Mouse (Mus musculus) megakaryocyte progenitor cell, adult 5-6 weeks (primary cell): Measurements from ENCODE around the gene Ccdc125. TPM values are rescaled to one million over a fixed set of nuclear protein-coding genes. Genes with fewer than 3 reads are reported as not detected.
A peak's percentile ranks its signal among the peaks of the same experiment; 100 is the strongest.

Experiments
- ATAC-seq: replicated peaks from 2 replicates; pipeline ENCODE4 v1.8.0; 2016; ENCODE audit warnings: mild to moderate bottlenecking, moderate TSS enrichment, inconsistent platforms; ENCODE audit not compliant: poor library complexity
- total RNA-seq, 2 experiments: library from RNA; stranded (forward) in 1 of 2; stranded (reverse) in 1 of 2; fragments of 157-497, 149-512 nt in 1 of 2; fragments of 200-1000 nt in 1 of 2; gene quantifications; 2 replicates each; pipeline versions ENCODE4 v1.2.3 to v1.2.4; 2015 to 2017

Ccdc125 gene
- total RNA-seq (2015) (24.0 and 28.2 TPM in 2 replicates), total RNA-seq (2017) (48.0 and 48.1 TPM in 2 replicates)

DNA sequence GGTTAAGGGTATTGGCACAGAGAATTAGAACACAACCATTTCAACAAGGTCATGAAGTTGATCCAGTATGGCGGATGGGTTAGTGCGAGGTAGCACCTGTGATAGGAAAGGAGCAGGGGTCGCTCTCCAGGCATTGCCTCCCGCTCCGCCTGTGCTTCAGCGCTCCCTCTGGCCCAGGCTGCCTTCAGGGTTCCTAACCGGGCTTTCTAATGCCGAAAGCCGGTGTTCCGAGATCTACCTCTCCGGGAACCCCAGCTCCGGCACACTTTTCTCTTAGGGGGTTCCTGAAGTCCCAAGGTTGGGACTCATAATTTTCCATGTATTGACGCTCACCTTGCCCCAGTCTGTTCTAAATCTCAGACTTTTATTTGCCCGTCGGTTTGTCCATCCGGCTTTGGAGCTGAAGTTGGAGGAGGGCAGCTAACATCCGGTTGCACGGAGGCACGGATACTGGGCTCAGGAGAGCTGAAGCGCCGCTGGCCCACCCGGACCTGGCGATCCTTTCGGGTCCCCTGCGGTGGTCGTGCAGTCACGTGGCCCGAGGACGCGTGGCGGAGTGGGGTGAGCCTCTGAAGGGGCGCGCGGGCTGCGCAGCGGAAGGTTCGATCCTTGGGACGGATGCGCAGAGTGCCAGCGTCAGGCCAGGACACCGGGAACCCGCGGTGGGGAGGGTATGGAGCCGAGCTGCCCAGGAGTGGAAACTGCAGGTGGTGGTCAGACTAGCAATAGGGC, at the start of gene Ccdc125:
Gene Ccdc125, plus strand, starts transcription at position 427 of the 732 bp plus-strand sequence.
- peak; percentile 64 for ATAC-seq

- ATAC-seq, result no peak
Observed at GRCm38 (mm10) chr13:100622241-100622640, 47.3 kb upstream of the Ccdc125 start.

- peak; percentile 80 for ATAC-seq
Observed at GRCm38 (mm10) chr13:100634106-100634691, 35.3 kb upstream of the Ccdc125 start.

GRCm38 (mm10) chr13:100642471-100643209, 26.9 kb upstream of the Ccdc125 start:
- ATAC-seq, result peak; percentile 71

DNA sequence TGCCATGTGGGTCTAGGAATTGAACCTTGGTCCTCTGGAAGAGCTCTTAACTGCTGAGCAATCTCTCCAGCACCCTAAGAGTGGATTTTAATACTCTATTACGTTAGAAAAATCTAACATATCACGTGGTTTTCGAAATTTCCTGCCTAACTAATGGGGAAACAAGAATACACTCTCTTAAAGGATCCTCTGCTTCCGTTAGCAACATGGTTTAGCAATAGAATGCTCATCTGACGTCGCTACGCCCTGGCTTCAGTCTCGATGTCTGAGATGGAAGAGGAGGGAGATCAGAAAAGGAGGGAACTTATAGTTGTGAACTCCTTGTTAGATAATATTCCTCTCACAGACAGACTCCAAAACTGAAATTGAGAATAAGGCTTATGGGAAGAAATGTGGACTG, 21.3 kb upstream of the Ccdc125 start:
- peak; percentile 15; the same call in 1 of the 2 replicates for ATAC-seq

DNA sequence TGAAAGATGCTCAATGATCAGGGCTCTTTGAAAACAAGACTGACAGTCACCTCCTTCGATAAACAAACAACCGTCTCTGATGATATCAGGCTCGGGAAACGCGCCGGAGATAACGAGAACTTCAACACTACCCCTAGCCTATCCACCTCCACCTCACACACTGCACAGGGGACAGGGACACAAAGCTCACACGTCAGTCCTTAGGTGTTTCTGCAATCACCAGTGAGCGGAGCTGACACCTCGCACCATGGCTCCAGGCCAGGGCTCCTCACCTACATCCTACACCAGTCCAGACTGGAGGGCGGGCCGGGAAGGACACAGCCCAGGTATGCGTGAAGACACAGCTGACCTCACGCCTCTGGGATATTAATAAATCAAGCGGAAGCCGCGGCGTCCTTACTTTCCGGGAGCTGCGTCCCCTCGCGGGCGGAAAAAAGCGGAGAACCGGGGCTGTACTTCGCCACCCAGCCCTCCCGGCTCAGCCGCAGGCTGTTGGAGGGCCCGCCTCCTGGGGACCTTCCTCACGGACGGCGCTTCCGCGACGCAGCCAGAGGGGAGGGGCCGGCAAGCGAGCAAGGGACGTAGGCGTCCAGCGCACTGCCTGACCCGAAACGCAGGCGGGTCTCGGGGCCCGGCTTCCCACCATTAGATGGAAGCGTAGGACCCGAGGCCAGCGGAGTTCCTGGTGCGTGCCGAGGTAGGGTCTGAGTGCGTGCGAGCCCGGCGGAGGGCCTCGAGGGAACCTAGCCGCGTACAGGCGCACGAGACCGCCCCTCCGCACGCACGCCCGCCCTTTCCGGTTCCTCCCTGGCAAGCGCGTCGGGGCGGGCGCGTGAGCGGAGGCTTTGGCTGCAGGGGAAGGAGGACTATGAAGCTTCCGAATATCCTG, 18.7 kb upstream of the Ccdc125 start, which contains the start of the genes Ak6 and Rad17:
Gene Ak6, plus strand, starts transcription at position 430 of the 889 bp plus-strand sequence.
Gene Rad17, minus strand, starts transcription at position 502 of the 889 bp plus-strand sequence.
- ATAC-seq, result peak; percentile 92

GRCm38 (mm10) chr13:100651439-100652186, 17.9 kb upstream of the Ccdc125 start, which contains the start of gene Taf9:
Taf9 (plus strand) TSS chr13:100651579.
- peak; percentile 24 for ATAC-seq

GRCm38 (mm10) chr13:100658091-100658490, 11.4 kb upstream of the Ccdc125 start:
- ATAC-seq, result no peak

DNA sequence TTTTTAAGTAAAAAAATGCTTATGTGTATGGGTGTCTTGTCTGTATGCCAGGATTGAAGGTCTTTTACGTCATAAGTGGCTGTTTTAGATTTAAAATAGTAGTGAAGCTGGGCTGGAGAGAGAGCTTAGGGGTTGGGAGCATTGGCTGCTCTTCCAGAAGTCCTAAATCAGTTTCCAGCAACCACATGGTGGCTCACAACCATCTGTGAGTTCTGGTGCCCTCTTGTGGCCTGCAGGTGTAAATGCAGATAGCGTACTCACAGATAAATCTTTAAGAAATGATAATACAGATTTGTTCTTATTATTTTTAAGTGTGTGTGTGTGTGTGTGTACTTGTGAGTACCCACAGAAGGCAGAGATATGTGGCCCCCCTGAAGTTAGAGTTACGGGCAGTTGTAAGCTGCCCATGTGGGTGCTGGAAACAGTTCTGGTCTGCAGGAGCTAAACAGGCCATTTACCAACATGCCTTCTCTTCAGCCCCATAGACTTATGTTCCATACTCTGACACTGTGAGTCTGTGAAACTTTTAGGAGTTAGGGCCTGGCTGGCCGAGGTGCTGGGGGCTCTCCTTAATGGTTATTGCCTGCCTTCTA, 9.6 kb upstream of the Ccdc125 start:
- ATAC-seq, result peak; percentile 91

GRCm38 (mm10) chr13:100670181-100670741, 744 bp downstream of the Ccdc125 start:
- peak; percentile 17 for ATAC-seq

GRCm38 (mm10) chr13:100675936-100676635, 6.6 kb downstream of the Ccdc125 start:
- ATAC-seq, result peak; percentile 84

DNA sequence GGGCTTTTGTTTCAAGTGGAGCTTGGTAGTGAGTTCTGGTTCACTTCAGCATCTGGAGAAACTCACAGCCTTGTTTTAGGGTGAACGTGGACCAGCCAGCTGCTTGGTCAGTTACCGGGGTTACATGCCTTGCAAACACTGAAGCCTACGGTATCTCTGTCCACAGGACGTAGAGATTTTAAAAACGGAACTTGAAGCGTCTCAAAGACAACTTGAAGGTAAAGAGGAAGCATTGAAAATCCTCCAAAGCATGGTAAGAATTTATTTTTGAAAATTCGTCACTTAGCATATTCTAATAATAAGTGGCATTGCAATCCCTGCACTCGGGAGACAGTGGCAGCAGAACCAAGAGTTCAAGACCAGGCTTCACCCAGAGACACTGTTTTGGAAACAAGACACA, 12.1 kb downstream of the Ccdc125 start:
- no peak for ATAC-seq

GRCm38 (mm10) chr13:100682837-100683236, 13.3 kb downstream of the Ccdc125 start:
- no peak for ATAC-seq

DNA sequence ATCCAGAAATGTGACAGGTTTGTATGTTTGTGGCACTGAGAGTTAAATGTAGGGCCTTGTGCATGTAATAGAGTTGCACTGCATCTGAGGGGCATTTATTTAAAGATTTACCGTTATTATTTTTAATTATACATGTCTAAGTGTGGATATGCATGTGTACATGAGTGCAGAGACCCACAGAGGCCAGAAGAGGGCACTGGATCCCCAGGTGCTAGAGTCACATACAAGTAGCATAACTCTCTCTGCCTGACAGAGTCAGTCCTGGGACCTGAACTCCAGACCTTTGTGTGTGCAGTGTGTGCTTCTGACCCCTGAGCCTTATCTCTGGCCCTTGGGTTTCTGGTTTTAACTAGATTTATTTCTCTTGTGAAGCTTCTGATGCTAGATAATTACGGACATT, 14.8 kb downstream of the Ccdc125 start:
- ATAC-seq, result peak; percentile 94

DNA sequence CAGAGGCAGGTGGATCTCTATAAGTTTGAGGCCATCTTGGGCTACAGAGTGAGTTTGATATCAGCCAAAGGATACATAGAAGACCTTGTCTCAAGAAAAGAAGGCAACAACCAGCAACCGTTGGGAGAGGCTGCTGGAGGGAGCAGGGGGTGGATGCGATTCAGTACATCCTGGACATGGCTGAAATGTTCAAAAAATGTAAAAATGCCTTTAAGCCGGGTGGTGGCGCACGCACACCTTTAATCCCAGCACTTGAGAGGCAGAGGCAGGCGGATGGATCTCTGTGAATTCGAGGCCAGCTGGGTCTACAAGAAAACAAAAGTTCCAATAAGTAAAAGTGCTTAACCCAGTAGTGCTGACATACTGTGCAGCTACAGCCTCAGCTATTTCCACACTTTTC, 18.0 kb downstream of the Ccdc125 start:
- no peak for ATAC-seq

GRCm38 (mm10) chr13:100697541-100697940, 28.0 kb downstream of the Ccdc125 start:
- peak; percentile 44; the same call in 1 of the 2 replicates for ATAC-seq

DNA sequence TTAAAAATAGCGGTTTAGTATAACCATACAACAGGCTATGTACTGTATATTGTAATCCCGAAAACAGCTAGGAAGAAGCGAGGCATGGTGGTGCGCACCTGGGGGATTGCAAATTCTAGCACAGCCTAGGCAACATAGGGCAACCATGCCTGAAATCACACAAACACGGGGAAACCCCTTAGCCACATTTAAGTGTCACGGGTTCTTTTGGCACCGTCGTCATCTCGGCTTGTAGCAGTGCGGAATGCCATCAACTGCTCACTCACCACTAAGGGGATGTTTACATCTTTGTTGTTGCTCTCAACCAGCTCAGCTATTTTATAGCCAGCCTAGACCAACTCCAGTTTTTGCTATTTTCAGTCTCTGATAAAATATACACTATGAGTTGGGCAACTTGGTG, 29.3 kb downstream of the Ccdc125 start:
- ATAC-seq, result no peak

DNA sequence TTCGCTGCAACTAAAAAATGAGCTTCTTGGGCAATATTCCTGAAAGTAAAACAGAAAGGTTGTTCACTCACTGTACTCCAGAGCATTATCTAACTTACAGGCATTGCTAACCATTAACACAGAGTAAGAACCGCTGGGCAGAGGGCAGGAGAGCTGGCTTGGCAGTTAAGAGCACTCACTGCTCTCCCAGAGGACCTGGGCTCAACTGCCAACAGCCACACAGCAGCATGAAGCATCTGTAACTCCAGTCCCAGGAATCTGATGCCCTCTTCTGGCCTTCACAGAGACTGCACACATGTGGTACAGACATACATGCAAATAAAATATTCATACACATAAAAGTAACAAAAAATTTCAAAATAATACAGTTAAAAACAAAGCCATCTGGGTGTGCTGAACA, 34.0 kb downstream of the Ccdc125 start:
- peak; percentile 60 for ATAC-seq
